Mouse (Mus musculus): ENCODE measurements around the gene Igsf9b.

Gene Igsf9b

GRCm38 (mm10) chr9:27289543-27290308 is 9.3 kb upstream of the Igsf9b start:
- DNase-seq (ENCODE audit: low spot score in 2 of 2): no peak

GRCm38 (mm10) chr9:27294380-27294779 is 4.6 kb upstream of the Igsf9b start:
- DNase-seq (ENCODE audit: low spot score in 2 of 2): no peak

- no peak for DNase-seq (ENCODE audit: low spot score in 2 of 2)
Observed at GRCm38 (mm10) chr9:27299286-27300187, 533 bp downstream of the Igsf9b start.

GRCm38 (mm10) chr9:27300188-27300691 is 1.2 kb downstream of the Igsf9b start:
- no peak for DNase-seq (ENCODE audit: low spot score in 2 of 2)

GRCm38 (mm10) chr9:27300698-27301097 is 1.7 kb downstream of the Igsf9b start:
- no peak for DNase-seq (ENCODE audit: low spot score in 2 of 2)

- DNase-seq (ENCODE audit: low spot score in 2 of 2): no peak
Observed at GRCm38 (mm10) chr9:27301486-27301885, 2.5 kb downstream of the Igsf9b start.

- DNase-seq (ENCODE audit: low spot score in 2 of 2): no peak
Observed at GRCm38 (mm10) chr9:27302291-27302690, 3.3 kb downstream of the Igsf9b start.

GRCm38 (mm10) chr9:27303571-27304484 is 4.8 kb downstream of the Igsf9b start:
- DNase-seq (ENCODE audit: low spot score in 2 of 2): no peak

- no peak for DNase-seq (ENCODE audit: low spot score in 2 of 2)
Observed at GRCm38 (mm10) chr9:27304485-27305102, 5.6 kb downstream of the Igsf9b start.

GRCm38 (mm10) chr9:27305502-27305901 is 6.5 kb downstream of the Igsf9b start:
- no peak for DNase-seq (ENCODE audit: low spot score in 2 of 2)

- no peak for DNase-seq (ENCODE audit: low spot score in 2 of 2)
Observed at GRCm38 (mm10) chr9:27306642-27307041, 7.6 kb downstream of the Igsf9b start.

GRCm38 (mm10) chr9:27307265-27307664 is 8.3 kb downstream of the Igsf9b start:
- no peak for DNase-seq (ENCODE audit: low spot score in 2 of 2)

GRCm38 (mm10) chr9:27308045-27308444 is 9.0 kb downstream of the Igsf9b start:
- DNase-seq (ENCODE audit: low spot score in 2 of 2): no peak

- no peak for DNase-seq (ENCODE audit: low spot score in 2 of 2)
Observed at GRCm38 (mm10) chr9:27308561-27308960, 9.6 kb downstream of the Igsf9b start.

GRCm38 (mm10) chr9:27310005-27310404 is 11.0 kb downstream of the Igsf9b start:
- no peak for DNase-seq (ENCODE audit: low spot score in 2 of 2)

- DNase-seq (ENCODE audit: low spot score in 2 of 2): no peak
Observed at GRCm38 (mm10) chr9:27313427-27313826, 14.4 kb downstream of the Igsf9b start.

GRCm38 (mm10) chr9:27321267-27321666 is 22.3 kb downstream of the Igsf9b start:
- DNase-seq (ENCODE audit: low spot score in 2 of 2): no peak

GRCm38 (mm10) chr9:27322277-27322676 is 23.3 kb downstream of the Igsf9b start:
- DNase-seq (ENCODE audit: low spot score in 2 of 2): no peak

GRCm38 (mm10) chr9:27323412-27323811 is 24.4 kb downstream of the Igsf9b start:
- DNase-seq (ENCODE audit: low spot score in 2 of 2): no peak

- DNase-seq (ENCODE audit: low spot score in 2 of 2): no peak
Observed at GRCm38 (mm10) chr9:27325920-27326319, 26.9 kb downstream of the Igsf9b start.

- DNase-seq (ENCODE audit: low spot score in 2 of 2): no peak
Observed at GRCm38 (mm10) chr9:27327558-27327957, 28.6 kb downstream of the Igsf9b start.
